Mouse (Mus musculus) hindlimb bud, embryonic 11.5 days (tissue): Measurements from ENCODE around the gene Cd276.

Experiments used
- DNase-seq: peaks from one replicate; pipeline ENCODE4 v3.0.0-alpha.2; 2012; ENCODE audit warnings: low read depth, low spot score; ENCODE audit errors: extremely low spot score

Gene Cd276

GRCm38 (mm10) chr9:58552083-58552482 lies 3.2 kb downstream of the Cd276 start:
- DNase-seq: no peak

- no peak for DNase-seq
Observed at GRCm38 (mm10) chr9:58550928-58551327, 4.3 kb downstream of the Cd276 start.

GRCm38 (mm10) chr9:58549694-58550093 lies 5.5 kb downstream of the Cd276 start:
- no peak for DNase-seq

- no peak for DNase-seq
Observed at GRCm38 (mm10) chr9:58548897-58549296, 6.3 kb downstream of the Cd276 start.

- no peak for DNase-seq
Observed at GRCm38 (mm10) chr9:58546630-58547360, 8.4 kb downstream of the Cd276 start.

- DNase-seq: no peak
Observed at GRCm38 (mm10) chr9:58545428-58545827, 9.8 kb downstream of the Cd276 start.

- DNase-seq: no peak
Observed at GRCm38 (mm10) chr9:58544879-58545324, 10.3 kb downstream of the Cd276 start.

GRCm38 (mm10) chr9:58541895-58542338 lies 13.3 kb downstream of the Cd276 start:
- DNase-seq: no peak

- peak; percentile 57 for DNase-seq
Observed at GRCm38 (mm10) chr9:58539886-58540285, 15.4 kb downstream of the Cd276 start.

- DNase-seq: no peak
Observed at GRCm38 (mm10) chr9:58537774-58538173, 17.5 kb downstream of the Cd276 start.

- no peak for DNase-seq
Observed at GRCm38 (mm10) chr9:58535447-58536134, 19.6 kb downstream of the Cd276 start.

GRCm38 (mm10) chr9:58534766-58535165 lies 20.5 kb downstream of the Cd276 start:
- DNase-seq: peak; percentile 64

- no peak for DNase-seq
Observed at GRCm38 (mm10) chr9:58533322-58533721, 21.9 kb downstream of the Cd276 start.

- no peak for DNase-seq
Observed at GRCm38 (mm10) chr9:58532236-58532635, 23.0 kb downstream of the Cd276 start.

GRCm38 (mm10) chr9:58530407-58530806 lies 24.8 kb downstream of the Cd276 start:
- DNase-seq: no peak

GRCm38 (mm10) chr9:58527841-58528240 lies 27.4 kb downstream of the Cd276 start:
- DNase-seq: no peak

- DNase-seq: no peak
Observed at GRCm38 (mm10) chr9:58525108-58525507, 30.1 kb downstream of the Cd276 start.

GRCm38 (mm10) chr9:58521883-58522423 lies 33.3 kb downstream of the Cd276 start:
- DNase-seq: no peak

GRCm38 (mm10) chr9:58520816-58521581 lies 34.2 kb downstream of the Cd276 start:
- no peak for DNase-seq

- DNase-seq: no peak
Observed at GRCm38 (mm10) chr9:58519953-58520352, 35.3 kb downstream of the Cd276 start.
